Mouse (Mus musculus): ENCODE results near the gene Tprgl. TPM values are rescaled to one million over a fixed set of nuclear protein-coding genes. Genes with fewer than 3 reads are reported as not detected.
A peak's percentile ranks its signal among the peaks of the same experiment; 100 is the strongest.

The Tprgl gene
- polyA plus RNA-seq, 1 experiment from 2014 or later = 119 TPM

- no peak for ATAC-seq (ENCODE audit: extremely low read depth, insufficient number of reproducible peaks, low FRiP score, low TSS enrichment)
- peaks cover 72% of the 10 kb centered on the region for H3K27me3 ChIP-seq (replicated peaks)
- peak overlapping the region; percentile 94 for H3K4me3 ChIP-seq
These were observed 20.7 kb downstream of the Tprgl start for GRCm38 (mm10) chr4:154139671-154140181.

DNA sequence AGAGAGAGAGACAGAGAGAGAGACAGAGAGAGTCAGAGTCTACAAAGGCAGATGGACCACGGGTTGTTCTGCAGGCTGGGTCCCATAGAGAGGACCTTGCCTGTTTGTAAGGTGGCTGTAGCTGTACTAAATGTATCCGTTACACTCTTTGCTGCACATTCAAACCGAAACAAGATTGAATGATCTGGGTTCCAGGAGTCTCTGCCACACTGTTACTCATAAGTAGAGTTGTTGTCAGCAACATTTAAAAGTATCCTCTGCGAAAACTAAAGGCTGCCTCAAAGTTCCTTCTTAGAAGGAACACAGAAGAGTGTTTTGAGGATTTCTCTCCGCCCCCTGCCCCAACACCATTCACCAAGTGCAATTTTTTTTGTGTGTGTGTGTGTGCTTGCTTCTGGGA, 23.3 kb downstream of the Tprgl start:
- WGBS = 54% methylated on average over 5 of the region's 5 CpGs
- Histone ChIP-seq H3K9me3 (no peaks in the 10 kb centered on the region), H3K27ac (replicated peaks) (no peak overlapping the region), H3K4me3 (no peak overlapping the region), H3K4me1 (peaks cover 27% of the 10 kb centered on the region), H3K36me3 (no peaks in the 10 kb centered on the region), H3K4me2 (no peak overlapping the region), H3K9ac (no peak overlapping the region), H3K27me3 (replicated peaks) (peaks cover 94% of the 10 kb centered on the region)
- ATAC-seq (ENCODE audit: extremely low read depth, insufficient number of reproducible peaks, low FRiP score, low TSS enrichment) = no peak

More at GRCm38 (mm10) chr4:154139671-154140181, 20.7 kb downstream of the Tprgl start:
- Histone ChIP-seq H3K4me2 (peak overlapping the region; percentile 96), H3K36me3 (no peaks in the 10 kb centered on the region), H3K27ac (replicated peaks) (no peak overlapping the region), H3K4me1 (peaks cover 38% of the 10 kb centered on the region), H3K9ac (peak overlapping the region; percentile 75), H3K9me3 (no peaks in the 10 kb centered on the region)
- 1% methylated on average over 55 of the region's 59 CpGs for WGBS

GRCm38 (mm10) chr4:154134803-154135202, 25.7 kb downstream of the Tprgl start:
- Histone ChIP-seq H3K4me1 (peaks cover 6% of the 10 kb centered on the region), H3K27ac (replicated peaks) (no peak overlapping the region), H3K4me3 (no peak overlapping the region), H3K9me3 (no peaks in the 10 kb centered on the region), H3K9ac (no peak overlapping the region), H3K27me3 (replicated peaks) (peaks cover 94% of the 10 kb centered on the region), H3K4me2 (no peak overlapping the region), H3K36me3 (no peaks in the 10 kb centered on the region)
- WGBS = 54% methylated on average over 4 of the region's 4 CpGs
- ATAC-seq (ENCODE audit: extremely low read depth, insufficient number of reproducible peaks, low FRiP score, low TSS enrichment) = no peak

DNA sequence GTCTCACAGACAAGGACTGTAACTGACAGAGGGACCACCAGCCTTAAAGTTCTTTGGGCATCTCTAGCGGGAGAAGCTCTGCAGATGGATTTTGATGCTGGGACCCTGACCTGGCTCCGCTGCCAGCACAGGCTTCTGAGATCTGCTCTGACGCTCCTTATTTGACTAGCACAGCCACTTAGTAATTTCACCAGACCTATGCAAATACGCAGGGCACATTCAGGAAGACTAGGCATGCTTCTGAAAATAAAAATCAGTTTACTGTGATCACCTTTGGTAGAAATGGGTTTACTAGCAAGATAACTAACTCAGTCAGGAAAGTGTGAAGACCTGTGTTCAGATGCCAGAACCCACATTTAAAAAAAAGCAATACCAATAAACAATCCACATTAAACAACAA, 28.6 kb downstream of the Tprgl start:
- H3K27me3 ChIP-seq (replicated peaks) = peaks cover 86% of the 10 kb centered on the region
- no peak overlapping the region for H3K4me3 ChIP-seq
- 64% methylated on average over 4 of the region's 4 CpGs for WGBS
- H3K9me3 ChIP-seq = no peaks in the 10 kb centered on the region
- ATAC-seq (ENCODE audit: extremely low read depth, insufficient number of reproducible peaks, low FRiP score, low TSS enrichment) = no peak
- H3K9ac ChIP-seq = no peak overlapping the region
- H3K4me2 ChIP-seq = no peak overlapping the region
- H3K27ac ChIP-seq (replicated peaks) = no peak overlapping the region
- no peaks in the 10 kb centered on the region for H3K36me3 ChIP-seq
- H3K4me1 ChIP-seq = no peaks in the 10 kb centered on the region

DNA sequence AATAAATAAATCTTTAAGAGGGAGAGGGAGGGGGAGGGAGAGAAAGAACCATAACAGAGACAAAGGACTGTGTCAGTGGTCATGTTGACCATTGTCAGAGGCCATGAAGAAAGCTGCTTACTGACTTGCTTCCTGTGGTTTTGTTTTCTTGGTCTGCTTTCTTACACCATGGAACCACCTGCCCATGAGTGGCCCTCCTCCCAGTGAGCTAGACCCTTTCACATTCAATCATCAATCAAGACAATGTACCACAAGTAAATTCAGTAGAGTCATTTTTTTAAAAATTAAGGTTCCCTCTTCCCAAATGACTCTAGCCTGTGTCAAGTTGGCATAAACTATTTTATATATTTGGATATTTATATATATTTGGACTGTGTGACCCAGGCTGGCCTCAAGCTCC, 30.5 kb downstream of the Tprgl start:
- no peak for ATAC-seq (ENCODE audit: extremely low read depth, insufficient number of reproducible peaks, low FRiP score, low TSS enrichment)
- no peak overlapping the region for H3K4me2 ChIP-seq
- H3K4me1 ChIP-seq = no peaks in the 10 kb centered on the region
- H3K9me3 ChIP-seq = no peaks in the 10 kb centered on the region
- no peak overlapping the region for H3K9ac ChIP-seq
- no peak overlapping the region for H3K4me3 ChIP-seq
- peaks cover 83% of the 10 kb centered on the region for H3K27me3 ChIP-seq (replicated peaks)
- no peaks in the 10 kb centered on the region for H3K36me3 ChIP-seq
- no peak overlapping the region for H3K27ac ChIP-seq (replicated peaks)

GRCm38 (mm10) chr4:154127273-154127672, 33.2 kb downstream of the Tprgl start:
- Histone ChIP-seq H3K36me3 (no peaks in the 10 kb centered on the region), H3K27me3 (replicated peaks) (peaks cover 83% of the 10 kb centered on the region), H3K9ac (no peak overlapping the region), H3K27ac (replicated peaks) (no peak overlapping the region), H3K4me3 (no peak overlapping the region), H3K4me1 (no peaks in the 10 kb centered on the region), H3K4me2 (no peak overlapping the region), H3K9me3 (no peaks in the 10 kb centered on the region)
- 66% methylated on average over 3 of the region's 3 CpGs for WGBS
- no peak for ATAC-seq (ENCODE audit: extremely low read depth, insufficient number of reproducible peaks, low FRiP score, low TSS enrichment)

DNA sequence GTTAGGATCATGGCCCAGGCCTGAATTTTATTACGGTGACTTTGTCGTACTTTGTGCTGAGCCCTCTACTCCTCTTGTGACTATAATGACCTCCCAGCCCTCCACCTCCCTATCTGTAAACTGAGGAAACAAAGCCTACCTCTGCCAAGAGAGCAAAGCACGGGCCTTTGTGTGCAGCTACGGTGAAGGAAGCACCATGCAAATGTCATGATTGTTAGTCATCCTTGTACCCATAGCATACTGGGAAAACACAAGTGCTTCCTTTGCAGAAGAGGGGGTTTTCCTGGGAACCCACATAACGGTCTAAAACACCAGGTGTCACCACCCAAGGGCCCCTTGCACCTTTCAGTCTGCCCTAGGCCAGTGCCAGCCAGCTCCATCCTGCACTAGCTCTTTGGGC, 35.3 kb downstream of the Tprgl start:
- Histone ChIP-seq H3K36me3 (no peaks in the 10 kb centered on the region), H3K9ac (no peak overlapping the region), H3K4me1 (no peaks in the 10 kb centered on the region), H3K9me3 (no peaks in the 10 kb centered on the region), H3K4me3 (no peak overlapping the region), H3K27ac (replicated peaks) (no peak overlapping the region), H3K27me3 (replicated peaks) (peaks cover 85% of the 10 kb centered on the region), H3K4me2 (no peak overlapping the region)
- whole genome bisulfite sequencing = 66% methylated on average over 5 of the region's 5 CpGs
- ATAC-seq (ENCODE audit: extremely low read depth, insufficient number of reproducible peaks, low FRiP score, low TSS enrichment) = no peak

GRCm38 (mm10) chr4:154123553-154123952, 36.9 kb downstream of the Tprgl start:
- WGBS = 64% methylated on average over 6 of the region's 6 CpGs
- Histone ChIP-seq H3K4me2 (no peak overlapping the region), H3K27ac (replicated peaks) (no peak overlapping the region), H3K4me1 (no peaks in the 10 kb centered on the region), H3K27me3 (replicated peaks) (peaks cover 78% of the 10 kb centered on the region), H3K36me3 (no peaks in the 10 kb centered on the region), H3K9me3 (no peaks in the 10 kb centered on the region), H3K4me3 (no peak overlapping the region), H3K9ac (no peak overlapping the region)
- ATAC-seq (ENCODE audit: extremely low read depth, insufficient number of reproducible peaks, low FRiP score, low TSS enrichment) = no peak

DNA sequence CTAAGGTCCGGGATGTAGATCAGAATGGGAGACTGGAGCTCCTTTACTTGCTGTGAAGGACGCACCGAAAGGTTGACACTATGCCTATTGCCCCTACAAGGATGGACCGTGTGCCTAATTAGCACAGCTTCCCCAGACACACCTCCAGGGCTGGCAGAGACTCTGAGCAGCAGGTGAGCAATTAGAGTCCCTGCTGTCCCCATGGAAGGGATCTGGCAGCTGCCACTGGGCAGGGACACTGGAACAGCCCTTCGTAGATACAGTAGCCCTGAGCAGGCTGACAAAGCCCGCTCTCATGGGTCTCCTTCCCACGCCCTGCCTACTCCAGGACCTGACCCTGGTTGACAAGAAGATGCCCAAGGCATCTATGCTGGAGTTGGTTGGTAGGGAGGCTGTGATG, 38.1 kb downstream of the Tprgl start:
- Histone ChIP-seq H3K4me2 (no peak overlapping the region), H3K9ac (no peak overlapping the region), H3K4me1 (no peaks in the 10 kb centered on the region), H3K36me3 (no peaks in the 10 kb centered on the region), H3K4me3 (no peak overlapping the region), H3K27ac (replicated peaks) (no peak overlapping the region), H3K9me3 (no peaks in the 10 kb centered on the region), H3K27me3 (replicated peaks) (peaks cover 79% of the 10 kb centered on the region)
- WGBS = 64% methylated on average over 7 of the region's 7 CpGs
- no peak for ATAC-seq (ENCODE audit: extremely low read depth, insufficient number of reproducible peaks, low FRiP score, low TSS enrichment)

DNA sequence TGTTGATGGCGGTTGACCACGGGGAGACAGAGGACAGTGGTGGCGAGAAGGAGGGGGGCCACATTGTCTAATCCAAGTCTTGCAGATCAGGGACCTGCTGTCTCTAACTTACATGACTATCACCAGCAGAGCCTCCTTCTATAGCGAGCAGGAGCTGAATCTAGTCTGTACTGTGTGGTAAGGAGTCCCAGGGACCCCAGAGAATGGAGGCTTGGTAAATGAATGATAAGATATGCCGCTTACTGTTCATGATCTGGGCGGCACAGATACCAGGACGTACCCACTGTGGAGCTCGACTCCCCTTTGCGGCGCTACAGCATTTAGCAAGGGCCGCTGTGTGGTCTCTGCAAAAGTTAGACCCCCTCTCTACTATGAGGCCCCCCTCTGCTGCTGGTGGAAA, 38.7 kb downstream of the Tprgl start:
- Histone ChIP-seq H3K9ac (no peak overlapping the region), H3K27me3 (replicated peaks) (peaks cover 73% of the 10 kb centered on the region), H3K4me3 (no peak overlapping the region), H3K36me3 (no peaks in the 10 kb centered on the region), H3K4me1 (no peaks in the 10 kb centered on the region), H3K9me3 (no peaks in the 10 kb centered on the region), H3K4me2 (no peak overlapping the region), H3K27ac (replicated peaks) (no peak overlapping the region)
- ATAC-seq (ENCODE audit: extremely low read depth, insufficient number of reproducible peaks, low FRiP score, low TSS enrichment) = no peak
- WGBS = 64% methylated on average over 11 of the region's 11 CpGs

DNA sequence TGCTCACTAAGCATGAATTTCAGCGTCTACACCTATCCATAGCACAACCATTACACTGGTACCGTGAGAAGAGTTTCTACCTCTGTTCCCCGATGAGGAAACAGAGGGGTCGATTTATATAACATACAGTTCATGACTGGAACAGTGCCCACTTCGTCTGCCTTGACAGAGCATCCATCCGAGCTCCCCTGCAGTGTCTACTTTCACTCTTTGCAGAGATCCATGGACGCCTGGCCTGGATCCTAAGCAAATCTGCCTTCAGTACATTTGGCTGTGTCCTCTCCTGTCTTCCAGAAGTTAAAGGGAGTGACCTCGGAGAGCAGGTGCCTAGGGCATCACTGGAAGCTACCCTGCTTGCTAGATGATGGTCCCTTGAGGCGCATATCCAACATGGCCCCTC, 41.3 kb downstream of the Tprgl start:
- Histone ChIP-seq H3K27ac (replicated peaks) (no peak overlapping the region), H3K36me3 (no peaks in the 10 kb centered on the region), H3K4me1 (no peaks in the 10 kb centered on the region), H3K4me3 (no peak overlapping the region), H3K4me2 (no peak overlapping the region), H3K9me3 (no peaks in the 10 kb centered on the region), H3K9ac (no peak overlapping the region), H3K27me3 (replicated peaks) (peaks cover 57% of the 10 kb centered on the region)
- WGBS = 67% methylated on average over 9 of the region's 9 CpGs
- ATAC-seq (ENCODE audit: extremely low read depth, insufficient number of reproducible peaks, low FRiP score, low TSS enrichment) = no peak

GRCm38 (mm10) chr4:154118782-154119181, 41.7 kb downstream of the Tprgl start:
- 66% methylated on average over 9 of the region's 9 CpGs for WGBS
- Histone ChIP-seq H3K9me3 (no peaks in the 10 kb centered on the region), H3K4me2 (no peak overlapping the region), H3K27me3 (replicated peaks) (peaks cover 53% of the 10 kb centered on the region), H3K36me3 (no peaks in the 10 kb centered on the region), H3K4me3 (no peak overlapping the region), H3K4me1 (no peaks in the 10 kb centered on the region), H3K27ac (replicated peaks) (no peak overlapping the region), H3K9ac (no peak overlapping the region)
- no peak for ATAC-seq (ENCODE audit: extremely low read depth, insufficient number of reproducible peaks, low FRiP score, low TSS enrichment)
